Mouse (Mus musculus) stomach, embryonic 14.5 days (tissue): ENCODE data around the gene Sucnr1. TPM values are rescaled to one million over a fixed set of nuclear protein-coding genes. Genes with fewer than 3 reads are reported as not detected.
"Not testable (repeated sequence)": the region's sequence is repeated elsewhere in the genome, so short reads cannot be mapped to it uniquely, and the experiment has no call there.

Experiments
- ATAC-seq: fragments of 200-750 bp; cut with Nextera tagmentation; 2 replicates; pipeline ENCODE4 v1.8.0; 2017; ENCODE audit warnings: low read depth, moderate TSS enrichment; ENCODE audit not compliant: insufficient number of reproducible peaks, insufficient read depth, low FRiP score
- H3K27ac ChIP-seq: fragments of 300-500 bp; sonication (generic); 2 replicates; pipeline ENCODE4 v1.5.1; 2014; ENCODE audit warnings: mild to moderate bottlenecking, low read length, moderate library complexity, mixed read lengths
- H3K27me3 ChIP-seq: fragments of 300-500 bp; sonication (generic); 2 replicates; pipeline ENCODE4 v1.6.1; 2014; ENCODE audit warnings: low read length, control low read depth, mixed read lengths; ENCODE audit not compliant: control insufficient read depth, insufficient read depth
- H3K36me3 ChIP-seq: fragments of 300-500 bp; sonication (generic); 2 replicates; pipeline ENCODE4 v1.6.1; 2014; ENCODE audit warnings: mild to moderate bottlenecking, control low read depth, low read length, moderate library complexity, mixed read lengths; ENCODE audit not compliant: control insufficient read depth, insufficient read depth
- H3K4me1 ChIP-seq: fragments of 300-500 bp; sonication (generic); 2 replicates; pipeline ENCODE4 v1.6.1; 2014; ENCODE audit warnings: low read length, control low read depth, mixed read lengths; ENCODE audit not compliant: control insufficient read depth, insufficient read depth
- H3K4me2 ChIP-seq: fragments of 300-500 bp; sonication (generic); replicated peaks from 2 replicates; pipeline ENCODE4 v1.6.1; 2014; ENCODE audit warnings: low read depth, low read length, control low read depth
- H3K4me3 ChIP-seq: fragments of 300-500 bp; sonication (generic); 2 replicates; pipeline ENCODE4 v1.5.1; 2014; ENCODE audit warnings: low read depth, low read length, control low read depth
- H3K9ac ChIP-seq: fragments of 300-500 bp; sonication (generic); replicated peaks from 2 replicates; pipeline ENCODE4 v1.6.1; 2014; ENCODE audit warnings: low read depth, mild to moderate bottlenecking, control low read depth, low read length, moderate library complexity, mixed read lengths
- H3K9me3 ChIP-seq: fragments of 300-500 bp; sonication (generic); 2 replicates; pipeline ENCODE4 v1.6.1; 2016; ENCODE audit warnings: low read depth, low read length, control low read depth; ENCODE audit not compliant: control insufficient read depth
- WGBS: fragments of 180-500 bp; shearing (Covaris S2); extraction: QIAGEN DNeasy Blood & Tissue Kit; methylation state at CpG from one replicate; pipeline ENCODE4 v1.1.7; 2014; 5-methylcytosine and 5-hydroxymethylcytosine counted together
- polyA plus RNA-seq: library from polyadenylated mRNA; unstranded; fragments of >200 nt; fragmentation: Nextera tagmentation; extraction: Ambion mirVana; gene quantifications from 2 replicates; pipeline ENCODE4 v1.2.1, GENCODE M21; 2014

Gene Sucnr1
- polyA plus RNA-seq, 1 experiment from 2014 or later: not detected

- Histone ChIP-seq H3K9me3 (no peaks in the 10 kb centered on the region), H3K9ac (no peak overlapping the region), H3K4me2 (no peak overlapping the region), H3K27ac (no peak overlapping the region), H3K36me3 (no peaks in the 10 kb centered on the region), H3K4me3 (no peak overlapping the region), H3K4me1 (no peaks in the 10 kb centered on the region), H3K27me3 (no peaks in the 10 kb centered on the region)
- WGBS: 65% methylated on average over 2 of the region's 2 CpGs
- no peak for ATAC-seq
These were observed 22.9 kb downstream of the Sucnr1 start for GRCm38 (mm10) chr3:60104462-60105109.

- H3K9ac ChIP-seq, H3K4me1 ChIP-seq, H3K4me2 ChIP-seq, H3K4me3 ChIP-seq, H3K36me3 ChIP-seq, H3K27me3 ChIP-seq, ATAC-seq, H3K9me3 ChIP-seq, H3K27ac ChIP-seq: not testable (repeated sequence)
- WGBS: 61% methylated on average over 1 of the region's 1 CpGs
These were observed 24.8 kb downstream of the Sucnr1 start for GRCm38 (mm10) chr3:60106446-60106845.

GRCm38 (mm10) chr3:60107736-60108135, 26.1 kb downstream of the Sucnr1 start:
- no peak overlapping the region for H3K9ac ChIP-seq
- no peak overlapping the region for H3K4me2 ChIP-seq
- ATAC-seq: no peak
- H3K27ac ChIP-seq: no peak overlapping the region
- 89% methylated on average over 3 of the region's 3 CpGs for WGBS
- no peak overlapping the region for H3K4me3 ChIP-seq
- no peaks in the 10 kb centered on the region for H3K36me3 ChIP-seq
- no peaks in the 10 kb centered on the region for H3K9me3 ChIP-seq
- H3K27me3 ChIP-seq: no peaks in the 10 kb centered on the region
- H3K4me1 ChIP-seq: no peaks in the 10 kb centered on the region

GRCm38 (mm10) chr3:60108815-60109214, 27.1 kb downstream of the Sucnr1 start:
- Histone ChIP-seq H3K4me3 (no peak overlapping the region), H3K4me2 (no peak overlapping the region), H3K27me3 (no peaks in the 10 kb centered on the region), H3K36me3 (no peaks in the 10 kb centered on the region), H3K27ac (no peak overlapping the region), H3K4me1 (no peaks in the 10 kb centered on the region), H3K9ac (no peak overlapping the region), H3K9me3 (no peaks in the 10 kb centered on the region)
- ATAC-seq: no peak

- Histone ChIP-seq H3K4me3 (no peak overlapping the region), H3K9me3 (no peaks in the 10 kb centered on the region), H3K4me2 (no peak overlapping the region), H3K9ac (no peak overlapping the region), H3K4me1 (no peaks in the 10 kb centered on the region), H3K27me3 (no peaks in the 10 kb centered on the region), H3K36me3 (no peaks in the 10 kb centered on the region), H3K27ac (no peak overlapping the region)
- ATAC-seq: no peak
- 90% methylated on average over 4 of the region's 4 CpGs for WGBS
These were observed 29.6 kb downstream of the Sucnr1 start for GRCm38 (mm10) chr3:60111135-60111710.

- ATAC-seq: no peak
- H3K9ac ChIP-seq: no peak overlapping the region
- H3K27me3 ChIP-seq: no peaks in the 10 kb centered on the region
- H3K9me3 ChIP-seq: no peaks in the 10 kb centered on the region
- no peaks in the 10 kb centered on the region for H3K4me1 ChIP-seq
- H3K36me3 ChIP-seq: no peaks in the 10 kb centered on the region
- H3K4me3 ChIP-seq: no peak overlapping the region
- no peak overlapping the region for H3K4me2 ChIP-seq
- H3K27ac ChIP-seq: no peak overlapping the region
- 76% methylated on average over 6 of the region's 6 CpGs for WGBS
These were observed 30.4 kb downstream of the Sucnr1 start for GRCm38 (mm10) chr3:60111889-60112646.

- Histone ChIP-seq H3K4me1 (no peaks in the 10 kb centered on the region), H3K4me3 (no peak overlapping the region), H3K4me2 (no peak overlapping the region), H3K27ac (no peak overlapping the region), H3K9ac (no peak overlapping the region), H3K9me3 (no peaks in the 10 kb centered on the region), H3K36me3 (no peaks in the 10 kb centered on the region), H3K27me3 (no peaks in the 10 kb centered on the region)
- 41% methylated on average over 2 of the region's 2 CpGs for WGBS
- no peak for ATAC-seq
These were observed 32.9 kb downstream of the Sucnr1 start for GRCm38 (mm10) chr3:60114571-60114970.

- H3K27ac ChIP-seq: no peak overlapping the region
- ATAC-seq: no peak
- H3K27me3 ChIP-seq: no peaks in the 10 kb centered on the region
- H3K9me3 ChIP-seq: no peaks in the 10 kb centered on the region
- H3K4me1 ChIP-seq: 0 out of 2 replicates have a peak, but pooled peaks cover 3% of the 10 kb centered on the region
- 70% methylated on average over 3 of the region's 3 CpGs for WGBS
- H3K4me3 ChIP-seq: no peak overlapping the region
- no peaks in the 10 kb centered on the region for H3K36me3 ChIP-seq
- H3K4me2 ChIP-seq: no peak overlapping the region
- no peak overlapping the region for H3K9ac ChIP-seq
These were observed 39.8 kb downstream of the Sucnr1 start for GRCm38 (mm10) chr3:60121449-60121848.
